Mouse (Mus musculus) liver, embryonic 13.5 days (tissue): ENCODE measurements around the gene Phf23. TPM values are rescaled to one million over a fixed set of nuclear protein-coding genes. Genes with fewer than 3 reads are reported as not detected.

Experiments used
- ATAC-seq: fragments of 200-750 bp; cut with Nextera tagmentation; 2 replicates; pipeline ENCODE4 v1.8.0; 2017; ENCODE audit warnings: low read depth, mild to moderate bottlenecking, moderate number of reproducible peaks, moderate library complexity
- DNase-seq: peaks from one replicate; pipeline ENCODE4 v3.0.0; 2022
- H3K27ac ChIP-seq: fragments of 300-500 bp; sonication (generic); 2 replicates; pipeline ENCODE4 v1.5.1; 2015; ENCODE audit warnings: moderate library complexity, mild to moderate bottlenecking, inconsistent platforms
- H3K27me3 ChIP-seq: fragments of 300-500 bp; sonication (generic); 2 replicates; pipeline ENCODE4 v1.6.1; 2015; ENCODE audit warnings: mild to moderate bottlenecking, inconsistent platforms
- H3K36me3 ChIP-seq: fragments of 300-500 bp; sonication (generic); 2 replicates; pipeline ENCODE4 v1.6.1; 2015; ENCODE audit warnings: mild to moderate bottlenecking, inconsistent platforms
- H3K4me1 ChIP-seq: fragments of 300-500 bp; sonication (generic); replicated peaks from 2 replicates; pipeline ENCODE4 v1.6.1; 2015; ENCODE audit warnings: inconsistent platforms
- H3K4me2 ChIP-seq: fragments of 300-500 bp; sonication (generic); 2 replicates; pipeline ENCODE4 v1.6.1; 2015; ENCODE audit warnings: inconsistent platforms, mild to moderate bottlenecking, moderate library complexity
- H3K4me3 ChIP-seq: fragments of 300-500 bp; sonication (generic); replicated peaks from 2 replicates; pipeline ENCODE4 v1.5.1; 2015; ENCODE audit warnings: mild to moderate bottlenecking, inconsistent platforms
- H3K9ac ChIP-seq: fragments of 300-500 bp; sonication (generic); 2 replicates; pipeline ENCODE4 v1.6.1; 2015; ENCODE audit warnings: mild to moderate bottlenecking, inconsistent platforms
- H3K9me3 ChIP-seq: fragments of 300-500 bp; sonication (generic); replicated peaks from 2 replicates; pipeline ENCODE4 v1.6.1; 2016; ENCODE audit warnings: inconsistent platforms
- WGBS: fragments of 180-500 bp; shearing (Covaris S2); methylation state at CpG from one replicate; pipeline ENCODE4 v1.1.7; 2015; ENCODE audit not compliant: insufficient replicate concordance; 5-methylcytosine and 5-hydroxymethylcytosine counted together
- polyA plus RNA-seq: library from polyadenylated mRNA; unstranded; fragments of >200 nt; fragmentation: Nextera tagmentation; extraction: Ambion mirVana; gene quantifications from 2 replicates; pipeline ENCODE4 v1.2.1, GENCODE M21; 2015

Phf23 gene
- polyA plus RNA-seq, 1 experiment from 2014 or later: 29.8 TPM

GRCm38 (mm10) chr11:69960616-69961015, 35.0 kb upstream of the Phf23 start:
- H3K4me1 ChIP-seq: peaks cover 7% of the 10 kb centered on the region
- no peak overlapping the region for H3K27ac ChIP-seq
- H3K36me3 ChIP-seq: no peaks in the 10 kb centered on the region
- no peak overlapping the region for H3K4me2 ChIP-seq
- H3K4me3 ChIP-seq: no peak overlapping the region
- no peak overlapping the region for H3K9ac ChIP-seq
- ATAC-seq: no peak
- peaks cover 90% of the 10 kb centered on the region for H3K27me3 ChIP-seq
- no peak for DNase-seq
- H3K9me3 ChIP-seq: no peaks in the 10 kb centered on the region
- WGBS: 24% methylated on average over 5 of the region's 5 CpGs

- WGBS: 15% methylated on average over 5 of the region's 5 CpGs
- no peaks in the 10 kb centered on the region for H3K9me3 ChIP-seq
- H3K4me1 ChIP-seq: peaks cover 19% of the 10 kb centered on the region
- H3K27me3 ChIP-seq: peaks cover 92% of the 10 kb centered on the region
- H3K36me3 ChIP-seq: no peaks in the 10 kb centered on the region
- H3K4me2 ChIP-seq: no peak overlapping the region
- H3K27ac ChIP-seq: no peak overlapping the region
- no peak for ATAC-seq
- no peak overlapping the region for H3K4me3 ChIP-seq
- H3K9ac ChIP-seq: no peak overlapping the region
- DNase-seq: no peak
Measured at GRCm38 (mm10) chr11:69961841-69962240, 33.7 kb upstream of the Phf23 start.

- WGBS: 13% methylated on average over 24 of the region's 24 CpGs
- Histone ChIP-seq H3K36me3 (peaks cover 17% of the 10 kb centered on the region), H3K27me3 (peaks cover 87% of the 10 kb centered on the region), H3K9me3 (no peaks in the 10 kb centered on the region), H3K4me3 (peak within 1 kb of the TSS; percentile 47), H3K4me2 (peak within 1 kb of the TSS; percentile 42), H3K9ac (no peak within 1 kb of the TSS), H3K27ac (no peak within 1 kb of the TSS), H3K4me1 (peaks cover 29% of the 10 kb centered on the region)
- no peak for DNase-seq
- ATAC-seq: no peak
Measured at GRCm38 (mm10) chr11:69964650-69965270, 30.8 kb upstream of the Phf23 start, which contains the start of gene Cldn7. Gene Cldn7, plus strand, starts transcription at chr11:69964779.

- Histone ChIP-seq H3K4me1 (peaks cover 29% of the 10 kb centered on the region), H3K36me3 (peaks cover 23% of the 10 kb centered on the region), H3K27ac (no peak overlapping the region), H3K4me3 (peak overlapping the region; percentile 47), H3K9me3 (no peaks in the 10 kb centered on the region), H3K27me3 (peaks cover 81% of the 10 kb centered on the region), H3K4me2 (peak overlapping the region; percentile 68), H3K9ac (no peak overlapping the region)
- WGBS: 3% methylated on average over 49 of the region's 49 CpGs
- DNase-seq (no peak), ATAC-seq (no peak)
Measured at GRCm38 (mm10) chr11:69965271-69966005, 30.1 kb upstream of the Phf23 start.

GRCm38 (mm10) chr11:69966006-69966859, 29.3 kb upstream of the Phf23 start:
- DNase-seq: no peak
- Histone ChIP-seq H3K9ac (0 out of 2 replicates have a peak overlapping the region, but pooled peaks have one; percentile 15), H3K27ac (no peak overlapping the region), H3K4me3 (peak overlapping the region; percentile 47), H3K4me1 (peaks cover 29% of the 10 kb centered on the region), H3K36me3 (peaks cover 27% of the 10 kb centered on the region), H3K4me2 (peak overlapping the region; percentile 68), H3K9me3 (no peaks in the 10 kb centered on the region), H3K27me3 (peaks cover 74% of the 10 kb centered on the region)
- WGBS: 2% methylated on average over 59 of the region's 59 CpGs
- peak; percentile 63 for ATAC-seq

- Histone ChIP-seq H3K4me2 (peak overlapping the region; percentile 68), H3K9ac (0 out of 2 replicates have a peak overlapping the region, but pooled peaks have one; percentile 15), H3K4me3 (peak overlapping the region; percentile 47), H3K4me1 (peaks cover 29% of the 10 kb centered on the region), H3K27me3 (peaks cover 67% of the 10 kb centered on the region), H3K9me3 (no peaks in the 10 kb centered on the region), H3K36me3 (peaks cover 32% of the 10 kb centered on the region), H3K27ac (no peak overlapping the region)
- DNase-seq (no peak), ATAC-seq (0 out of 2 replicates have a peak, but pooled peaks have one; percentile 4)
- 28% methylated on average over 17 of the region's 17 CpGs for WGBS
Measured at GRCm38 (mm10) chr11:69966860-69967517, 28.6 kb upstream of the Phf23 start.

- Histone ChIP-seq H3K9me3 (no peaks in the 10 kb centered on the region), H3K27me3 (peaks cover 48% of the 10 kb centered on the region), H3K4me2 (no peak overlapping the region), H3K36me3 (peaks cover 50% of the 10 kb centered on the region), H3K9ac (no peak overlapping the region), H3K27ac (no peak overlapping the region), H3K4me3 (no peak overlapping the region), H3K4me1 (peaks cover 29% of the 10 kb centered on the region)
- DNase-seq: no peak
- no peak for ATAC-seq
- WGBS: 67% methylated on average over 4 of the region's 4 CpGs
Measured at GRCm38 (mm10) chr11:69968793-69969192, 26.8 kb upstream of the Phf23 start.

GRCm38 (mm10) chr11:69970222-69970621, 25.4 kb upstream of the Phf23 start:
- peaks cover 34% of the 10 kb centered on the region for H3K27me3 ChIP-seq
- H3K4me1 ChIP-seq: peaks cover 26% of the 10 kb centered on the region
- H3K27ac ChIP-seq: no peak overlapping the region
- ATAC-seq (no peak), DNase-seq (no peak)
- H3K36me3 ChIP-seq: peaks cover 64% of the 10 kb centered on the region
- H3K9ac ChIP-seq: no peak overlapping the region
- WGBS: 74% methylated on average over 6 of the region's 6 CpGs
- no peaks in the 10 kb centered on the region for H3K9me3 ChIP-seq
- no peak overlapping the region for H3K4me3 ChIP-seq
- no peak overlapping the region for H3K4me2 ChIP-seq

- H3K36me3 ChIP-seq: peaks cover 66% of the 10 kb centered on the region
- no peak overlapping the region for H3K27ac ChIP-seq
- no peak for DNase-seq
- no peak overlapping the region for H3K4me3 ChIP-seq
- ATAC-seq: no peak
- H3K4me1 ChIP-seq: peaks cover 21% of the 10 kb centered on the region
- H3K9me3 ChIP-seq: no peaks in the 10 kb centered on the region
- 57% methylated on average over 3 of the region's 3 CpGs for WGBS
- no peak overlapping the region for H3K9ac ChIP-seq
- no peak overlapping the region for H3K4me2 ChIP-seq
- peaks cover 29% of the 10 kb centered on the region for H3K27me3 ChIP-seq
Measured at GRCm38 (mm10) chr11:69970775-69971174, 24.8 kb upstream of the Phf23 start.

GRCm38 (mm10) chr11:69974907-69975306, 20.7 kb upstream of the Phf23 start:
- H3K4me2 ChIP-seq: no peak overlapping the region
- no peaks in the 10 kb centered on the region for H3K27me3 ChIP-seq
- DNase-seq (no peak), ATAC-seq (no peak)
- no peak overlapping the region for H3K9ac ChIP-seq
- no peak overlapping the region for H3K4me3 ChIP-seq
- no peaks in the 10 kb centered on the region for H3K9me3 ChIP-seq
- H3K4me1 ChIP-seq: peaks cover 12% of the 10 kb centered on the region
- 78% methylated on average over 2 of the region's 2 CpGs for WGBS
- no peak overlapping the region for H3K27ac ChIP-seq
- H3K36me3 ChIP-seq: peaks cover 71% of the 10 kb centered on the region

GRCm38 (mm10) chr11:69976271-69976670, 19.3 kb upstream of the Phf23 start:
- H3K9ac ChIP-seq: no peak overlapping the region
- H3K4me2 ChIP-seq: no peak overlapping the region
- peaks cover 62% of the 10 kb centered on the region for H3K36me3 ChIP-seq
- H3K27me3 ChIP-seq: no peaks in the 10 kb centered on the region
- H3K27ac ChIP-seq: no peak overlapping the region
- no peaks in the 10 kb centered on the region for H3K9me3 ChIP-seq
- peaks cover 12% of the 10 kb centered on the region for H3K4me1 ChIP-seq
- 61% methylated on average over 4 of the region's 4 CpGs for WGBS
- no peak overlapping the region for H3K4me3 ChIP-seq
- DNase-seq (no peak), ATAC-seq (no peak)
